Mouse (Mus musculus): ENCODE measurements around the gene D10Jhu81e. TPM values are rescaled to one million over a fixed set of nuclear protein-coding genes. Genes with fewer than 3 reads are reported as not detected.

D10Jhu81e gene
- polyA plus RNA-seq, 1 experiment from 2014 or later: 20.8 TPM

DNA sequence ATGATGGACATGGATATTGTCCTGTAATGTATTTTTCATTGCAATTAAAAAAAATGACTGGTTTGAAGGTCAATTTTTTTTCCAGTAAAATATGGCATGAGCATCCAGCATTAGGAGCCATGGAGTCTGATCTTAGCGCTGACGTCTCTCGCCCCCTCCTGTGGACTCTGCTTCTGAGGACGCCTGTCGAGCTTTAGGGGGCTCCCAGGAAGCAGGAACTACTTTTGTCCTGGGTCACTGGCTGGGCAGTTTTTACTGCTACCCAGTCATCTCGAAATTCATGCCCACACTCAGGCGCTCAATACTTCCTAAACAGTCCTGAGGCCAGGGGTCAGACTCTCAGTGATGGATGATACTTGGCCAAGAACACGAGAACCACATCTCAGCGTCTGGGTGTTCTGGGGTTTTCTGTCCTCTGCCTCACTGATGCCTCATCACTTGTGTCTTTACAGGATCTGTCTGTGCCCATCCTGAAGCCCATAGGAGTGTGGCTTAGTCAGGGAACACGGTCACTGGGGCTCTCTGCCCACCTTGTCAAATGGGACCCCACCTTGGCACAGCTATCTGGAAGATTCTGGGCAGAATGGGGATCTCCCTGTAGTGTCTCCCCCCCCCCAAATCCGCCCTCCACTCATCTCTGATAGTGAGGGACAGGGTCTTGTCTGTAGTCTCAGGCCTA, 29.9 kb downstream of the D10Jhu81e start:
- no peaks in the 10 kb centered on the region for H3K36me3 ChIP-seq (replicated peaks; ENCODE audit: insufficient read depth, low read length)
- DNase-seq: no peak
- no peak for ATAC-seq
- WGBS (ENCODE audit: insufficient replicate concordance): 70% methylated on average over 11 of the region's 11 CpGs
- H3K4me1 ChIP-seq (ENCODE audit: insufficient read depth): peaks cover 36% of the 10 kb centered on the region
- no peaks in the 10 kb centered on the region for H3K9me3 ChIP-seq (ENCODE audit: low read length)
- no peak overlapping the region for H3K27ac ChIP-seq (ENCODE audit: low read depth)
- no peak overlapping the region for H3K9ac ChIP-seq (replicated peaks)
- TF ChIP-seq CTCF (IDR thresholded peaks at IDR 0.05; ENCODE audit: low read depth) (no peak), EP300 (IDR thresholded peaks at IDR 0.05; ENCODE audit: low read depth) (no peak)
- no peaks in the 10 kb centered on the region for H3K27me3 ChIP-seq (ENCODE audit: insufficient read depth, low read length)
- no peak overlapping the region for H3K4me3 ChIP-seq (ENCODE audit: low read depth, low read length)
- no peak overlapping the region for H3K4me2 ChIP-seq (ENCODE audit: low read depth, low read length)

GRCm38 (mm10) chr10:78138812-78139523, 30.6 kb downstream of the D10Jhu81e start:
- 51% methylated on average over 14 of the region's 14 CpGs for WGBS (ENCODE audit: insufficient replicate concordance)
- no peaks in the 10 kb centered on the region for H3K9me3 ChIP-seq (ENCODE audit: low read length)
- H3K4me3 ChIP-seq (ENCODE audit: low read depth, low read length): no peak overlapping the region
- DNase-seq: no peak
- no peak for ATAC-seq
- no peak overlapping the region for H3K9ac ChIP-seq (replicated peaks)
- H3K4me2 ChIP-seq (ENCODE audit: low read depth, low read length): no peak overlapping the region
- H3K4me1 ChIP-seq (ENCODE audit: insufficient read depth): peaks cover 40% of the 10 kb centered on the region
- peak overlapping the region; percentile 26 for H3K27ac ChIP-seq (ENCODE audit: low read depth)
- TF ChIP-seq EP300 (IDR thresholded peaks at IDR 0.05; ENCODE audit: low read depth) (no peak), CTCF (IDR thresholded peaks at IDR 0.05; ENCODE audit: low read depth) (no peak)
- no peaks in the 10 kb centered on the region for H3K36me3 ChIP-seq (replicated peaks; ENCODE audit: insufficient read depth, low read length)
- no peaks in the 10 kb centered on the region for H3K27me3 ChIP-seq (ENCODE audit: insufficient read depth, low read length)

DNA sequence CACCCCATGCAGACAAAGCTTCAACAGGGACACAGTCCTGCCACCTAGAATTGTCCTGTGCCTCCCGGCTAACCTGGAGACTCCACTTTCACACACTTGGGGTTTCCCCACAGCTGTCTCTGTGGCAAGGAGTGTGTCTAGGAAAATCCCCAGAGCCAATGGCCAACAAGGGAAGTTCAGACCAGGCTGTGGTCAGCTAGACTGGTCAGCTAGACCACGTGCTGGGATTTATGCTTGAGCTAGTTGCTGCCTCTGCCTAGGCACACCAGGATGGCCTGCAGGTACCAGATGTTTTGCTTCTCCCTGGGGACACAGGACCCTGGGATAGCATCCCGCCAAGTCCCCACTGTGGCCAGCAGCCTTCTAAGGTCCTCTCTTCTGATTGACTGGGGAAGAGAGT, 32.4 kb downstream of the D10Jhu81e start:
- 65% methylated on average over 3 of the region's 3 CpGs for WGBS (ENCODE audit: insufficient replicate concordance)
- no peaks in the 10 kb centered on the region for H3K27me3 ChIP-seq (ENCODE audit: insufficient read depth, low read length)

GRCm38 (mm10) chr10:78135947-78136346, 33.6 kb downstream of the D10Jhu81e start:
- Histone ChIP-seq H3K9me3 (ENCODE audit: low read length) (no peaks in the 10 kb centered on the region), H3K4me1 (ENCODE audit: insufficient read depth) (peaks cover 38% of the 10 kb centered on the region), H3K27ac (ENCODE audit: low read depth) (peak overlapping the region; percentile 52; the same call in 1 of the 2 replicates), H3K9ac (replicated peaks) (no peak overlapping the region), H3K4me3 (ENCODE audit: low read depth, low read length) (no peak overlapping the region), H3K4me2 (ENCODE audit: low read depth, low read length) (no peak overlapping the region), H3K27me3 (ENCODE audit: insufficient read depth, low read length) (no peaks in the 10 kb centered on the region), H3K36me3 (replicated peaks; ENCODE audit: insufficient read depth, low read length) (no peaks in the 10 kb centered on the region)
- ATAC-seq (peak; percentile 3; the same call in 1 of the 2 replicates), DNase-seq (no peak)
- TF ChIP-seq EP300 (IDR thresholded peaks at IDR 0.05; ENCODE audit: low read depth) (no peak), CTCF (IDR thresholded peaks at IDR 0.05; ENCODE audit: low read depth) (no peak)
- WGBS (ENCODE audit: insufficient replicate concordance): 60% methylated on average over 5 of the region's 5 CpGs

More for the DNA sequence above, 32.4 kb downstream of the D10Jhu81e start:
- Histone ChIP-seq H3K4me1 (ENCODE audit: insufficient read depth) (peaks cover 38% of the 10 kb centered on the region), H3K36me3 (replicated peaks; ENCODE audit: insufficient read depth, low read length) (no peaks in the 10 kb centered on the region), H3K9me3 (ENCODE audit: low read length) (no peaks in the 10 kb centered on the region), H3K4me2 (ENCODE audit: low read depth, low read length) (no peak overlapping the region), H3K4me3 (ENCODE audit: low read depth, low read length) (no peak overlapping the region), H3K9ac (replicated peaks) (no peak overlapping the region), H3K27ac (ENCODE audit: low read depth) (no peak overlapping the region)
- TF ChIP-seq EP300 (IDR thresholded peaks at IDR 0.05; ENCODE audit: low read depth) (no peak), CTCF (IDR thresholded peaks at IDR 0.05; ENCODE audit: low read depth) (no peak)
- ATAC-seq (no peak), DNase-seq (no peak)

- Histone ChIP-seq H3K4me2 (ENCODE audit: low read depth, low read length) (peak overlapping the region; percentile 18), H3K9me3 (ENCODE audit: low read length) (no peaks in the 10 kb centered on the region), H3K4me1 (ENCODE audit: insufficient read depth) (peaks cover 32% of the 10 kb centered on the region), H3K9ac (replicated peaks) (no peak overlapping the region), H3K27ac (ENCODE audit: low read depth) (peak overlapping the region; percentile 52), H3K36me3 (replicated peaks; ENCODE audit: insufficient read depth, low read length) (no peaks in the 10 kb centered on the region), H3K27me3 (ENCODE audit: insufficient read depth, low read length) (no peaks in the 10 kb centered on the region), H3K4me3 (ENCODE audit: low read depth, low read length) (no peak overlapping the region)
- ATAC-seq (peak; percentile 69), DNase-seq (peak; percentile 59)
- WGBS (ENCODE audit: insufficient replicate concordance): 14% methylated on average over 14 of the region's 14 CpGs
- TF ChIP-seq EP300 (IDR thresholded peaks at IDR 0.05; ENCODE audit: low read depth): no peak
- TF ChIP-seq CTCF (IDR thresholded peaks at IDR 0.05; ENCODE audit: low read depth): no peak
Measured at GRCm38 (mm10) chr10:78134975-78135798, 34.4 kb downstream of the D10Jhu81e start.

GRCm38 (mm10) chr10:78134400-78134799, 35.2 kb downstream of the D10Jhu81e start:
- peaks cover 30% of the 10 kb centered on the region for H3K4me1 ChIP-seq (ENCODE audit: insufficient read depth)
- H3K27me3 ChIP-seq (ENCODE audit: insufficient read depth, low read length): no peaks in the 10 kb centered on the region
- no peaks in the 10 kb centered on the region for H3K9me3 ChIP-seq (ENCODE audit: low read length)
- TF ChIP-seq EP300 (IDR thresholded peaks at IDR 0.05; ENCODE audit: low read depth) (no peak), CTCF (IDR thresholded peaks at IDR 0.05; ENCODE audit: low read depth) (no peak)
- H3K4me2 ChIP-seq (ENCODE audit: low read depth, low read length): peak overlapping the region; percentile 18; the same call in 1 of the 2 replicates
- no peaks in the 10 kb centered on the region for H3K36me3 ChIP-seq (replicated peaks; ENCODE audit: insufficient read depth, low read length)
- H3K27ac ChIP-seq (ENCODE audit: low read depth): peak overlapping the region; percentile 52
- WGBS (ENCODE audit: insufficient replicate concordance): 23% methylated on average over 4 of the region's 4 CpGs
- DNase-seq (no peak), ATAC-seq (no peak)
- H3K4me3 ChIP-seq (ENCODE audit: low read depth, low read length): no peak overlapping the region
- 0 out of 2 replicates have a peak overlapping the region, but pooled peaks have one; percentile 11 for H3K9ac ChIP-seq (replicated peaks)
